Mouse (Mus musculus) kidney, adult 11 months (tissue): ENCODE data around the gene Guca1a.
"Not testable (repeated sequence)": the region's sequence is repeated elsewhere in the genome, so short reads cannot be mapped to it uniquely, and the experiment has no call there.

ENCODE experiments used
- DNase-seq: peaks from one replicate; pipeline ENCODE4 v3.0.0; 2022

The Guca1a gene

GRCm38 (mm10) chr17:47409897-47410861 lies 9.8 kb upstream of the Guca1a start:
- not testable (repeated sequence) for DNase-seq

- peak; percentile 35 for DNase-seq
Observed at GRCm38 (mm10) chr17:47408558-47408898, 8.1 kb upstream of the Guca1a start.

DNA sequence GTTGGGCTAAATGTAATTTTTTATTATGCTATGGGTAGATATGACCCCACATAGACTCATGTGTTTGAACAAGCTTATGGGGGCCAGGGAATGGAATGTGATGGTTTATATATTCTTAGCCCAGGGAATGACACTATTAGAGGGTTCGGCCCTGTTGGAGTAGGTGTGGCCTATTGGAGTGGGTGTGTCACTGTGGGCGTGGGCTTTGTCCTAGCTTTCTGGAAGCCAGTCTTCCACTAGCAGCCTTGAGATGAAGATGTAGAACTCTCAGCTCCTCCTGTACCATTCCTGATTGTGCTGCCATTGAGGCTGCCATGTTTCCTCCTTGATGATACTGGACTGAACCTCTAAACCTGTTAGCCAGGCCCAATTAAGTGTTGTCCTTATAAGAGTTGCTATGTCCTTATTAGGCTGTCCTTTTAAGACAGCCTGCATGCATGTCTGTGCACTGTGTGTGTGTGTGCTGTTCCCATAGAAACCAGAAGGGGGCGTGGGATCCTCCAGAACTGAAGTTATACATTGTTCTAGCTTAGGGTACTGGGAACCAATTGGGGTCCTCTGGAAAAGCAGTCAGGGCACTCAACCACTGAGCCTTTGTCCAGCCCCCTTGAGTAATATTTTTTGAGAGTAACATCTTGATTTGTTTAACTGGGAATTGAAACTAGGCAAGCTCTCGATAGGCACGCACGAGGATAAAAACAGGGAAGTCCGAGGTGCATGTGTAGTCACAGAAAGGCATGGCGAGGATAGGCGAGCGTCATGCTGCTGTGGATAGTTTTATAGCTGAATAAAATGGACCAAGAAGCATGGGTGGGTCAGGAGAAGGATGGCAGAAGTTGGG lies 7.6 kb upstream of the Guca1a start:
- no peak for DNase-seq

DNA sequence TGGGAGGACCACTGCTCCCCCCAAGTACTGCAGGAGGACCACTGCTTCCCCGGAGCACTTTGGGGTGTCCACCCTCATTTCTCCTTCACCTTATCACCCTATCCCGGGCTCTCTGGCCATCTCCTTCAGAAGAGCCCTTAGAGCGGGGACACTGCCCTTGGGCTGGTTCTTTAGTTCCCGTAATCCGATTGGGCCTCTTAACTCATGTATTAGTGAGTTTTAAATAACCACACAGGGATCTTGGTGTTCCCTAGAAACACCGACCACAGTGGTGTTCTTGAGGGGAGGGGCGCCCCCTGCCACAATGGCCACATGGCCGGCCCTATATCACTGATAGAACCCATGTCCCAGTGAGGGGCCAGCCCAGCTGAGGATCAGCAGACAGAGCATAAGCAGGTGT lies 1.3 kb downstream of the Guca1a start:
- DNase-seq, result no peak

DNA sequence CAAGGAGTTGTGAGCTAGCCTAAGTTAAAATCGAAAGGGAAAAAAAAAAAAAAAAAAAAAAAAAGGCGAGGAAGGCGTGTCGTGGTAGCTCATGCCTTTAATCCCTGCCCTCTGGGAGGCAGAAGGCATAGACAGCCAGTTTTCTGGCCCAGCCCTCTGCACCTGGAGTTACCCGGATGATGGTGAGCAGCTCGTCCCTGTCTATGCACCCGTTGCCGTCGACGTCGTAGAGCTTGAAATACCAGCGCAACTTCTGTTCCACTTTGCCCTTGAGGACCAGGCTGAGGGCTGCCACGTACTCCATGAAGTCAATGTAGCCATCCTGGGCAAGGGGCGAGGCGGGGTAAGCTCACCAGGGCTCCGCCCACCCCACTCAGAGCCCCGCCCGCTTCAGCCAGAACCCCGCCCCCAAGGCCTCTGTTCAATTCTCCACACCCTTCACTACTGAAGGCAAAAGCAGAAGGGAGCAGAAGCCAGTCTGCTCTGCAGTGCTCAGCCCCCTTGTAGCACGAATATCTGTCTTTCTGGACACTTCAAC lies 4.9 kb downstream of the Guca1a start:
- peak; percentile 67 for DNase-seq

GRCm38 (mm10) chr17:47394223-47394869 lies 6.0 kb downstream of the Guca1a start:
- peak; percentile 20 for DNase-seq

- DNase-seq, result peak; percentile 42
Observed at GRCm38 (mm10) chr17:47386649-47387048, 13.7 kb downstream of the Guca1a start.

GRCm38 (mm10) chr17:47385145-47385544 lies 15.2 kb downstream of the Guca1a start, which contains the start of gene Guca1b:
Gene Guca1b (plus strand): TSS chr17:47385393.
- DNase-seq, result no peak

GRCm38 (mm10) chr17:47384064-47384463 lies 16.3 kb downstream of the Guca1a start:
- DNase-seq, result no peak

DNA sequence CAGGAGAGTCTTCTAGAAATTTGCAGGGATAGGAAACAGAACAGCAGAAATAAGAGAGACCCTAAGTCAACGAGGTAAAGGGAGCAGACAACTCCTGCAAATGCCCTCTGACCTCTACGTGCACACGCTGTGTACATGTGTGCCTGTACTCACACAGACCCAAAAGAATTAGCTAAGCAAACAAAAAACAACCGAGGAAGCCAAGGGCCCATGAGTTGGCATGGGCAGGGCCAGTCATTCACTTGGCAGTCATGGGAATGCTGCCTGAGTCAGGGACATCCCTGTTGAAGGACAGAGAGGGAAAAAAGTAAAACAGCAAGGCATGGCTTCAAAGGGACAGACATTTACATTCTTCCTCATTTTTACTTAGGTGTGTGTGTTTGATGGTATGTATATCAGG lies 17.1 kb downstream of the Guca1a start:
- no peak for DNase-seq

DNA sequence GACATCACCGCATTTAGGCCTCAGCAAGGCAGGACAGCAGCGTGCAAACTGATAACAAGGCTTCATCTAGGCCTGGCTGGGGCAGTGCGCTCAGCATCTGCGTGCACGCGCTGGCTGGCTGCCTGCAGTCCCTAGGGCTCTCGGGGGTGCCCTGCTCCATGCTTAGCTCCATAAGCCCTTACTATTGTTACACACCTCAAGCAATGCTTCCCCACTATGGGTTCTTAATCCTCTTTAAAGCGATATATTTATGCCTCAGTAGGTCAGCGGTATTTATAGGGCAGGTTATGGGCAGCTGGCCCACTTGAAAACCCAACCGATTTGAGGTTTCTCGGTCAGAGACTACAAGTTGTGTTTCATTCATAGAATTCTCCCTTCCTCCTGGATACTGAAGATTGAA lies 18.5 kb downstream of the Guca1a start:
- no peak for DNase-seq

GRCm38 (mm10) chr17:47378133-47378532 lies 22.3 kb downstream of the Guca1a start:
- no peak for DNase-seq

GRCm38 (mm10) chr17:47376779-47377280 lies 23.6 kb downstream of the Guca1a start:
- no peak for DNase-seq

DNA sequence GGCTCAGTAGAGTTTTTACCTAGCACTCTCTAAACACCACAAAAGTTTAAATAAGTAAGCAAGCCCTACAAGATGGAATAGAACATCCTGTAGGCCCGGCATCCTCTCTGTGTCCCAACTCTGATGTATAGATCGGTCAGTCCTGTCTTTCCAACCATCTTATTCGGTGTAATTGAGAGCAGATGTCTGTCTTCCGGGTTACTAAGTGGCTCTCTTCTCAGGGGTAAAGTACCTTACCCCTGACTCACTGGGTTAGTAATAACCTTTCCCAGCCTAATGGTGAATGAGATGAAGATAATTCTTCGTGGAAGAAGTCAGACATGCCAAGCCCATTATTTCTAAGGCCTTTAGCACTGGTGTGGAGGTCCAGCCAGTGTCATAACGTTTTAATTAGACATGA lies 26.4 kb downstream of the Guca1a start:
- no peak for DNase-seq

DNA sequence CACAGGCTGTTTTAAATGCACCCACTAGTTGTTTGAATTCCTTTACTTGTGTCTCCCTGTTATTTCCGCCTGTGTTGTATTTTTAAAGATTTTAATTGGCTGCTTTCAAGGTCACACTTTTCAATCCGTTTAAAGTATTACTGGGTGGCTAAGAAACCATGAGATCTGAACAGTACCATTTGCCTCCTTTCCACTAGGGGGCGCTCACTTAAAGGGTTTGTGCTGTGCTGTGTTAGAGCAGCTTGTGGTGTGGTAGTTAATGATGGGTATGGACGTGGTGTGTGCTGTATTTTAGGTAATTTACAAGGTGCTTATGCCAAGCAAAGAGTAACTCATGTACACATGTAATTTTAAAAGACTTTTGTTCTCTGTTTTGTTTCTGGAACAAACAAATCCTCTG lies 28.9 kb downstream of the Guca1a start:
- peak; percentile 65 for DNase-seq

GRCm38 (mm10) chr17:47369087-47369443 lies 31.3 kb downstream of the Guca1a start:
- peak; percentile 20 for DNase-seq

DNA sequence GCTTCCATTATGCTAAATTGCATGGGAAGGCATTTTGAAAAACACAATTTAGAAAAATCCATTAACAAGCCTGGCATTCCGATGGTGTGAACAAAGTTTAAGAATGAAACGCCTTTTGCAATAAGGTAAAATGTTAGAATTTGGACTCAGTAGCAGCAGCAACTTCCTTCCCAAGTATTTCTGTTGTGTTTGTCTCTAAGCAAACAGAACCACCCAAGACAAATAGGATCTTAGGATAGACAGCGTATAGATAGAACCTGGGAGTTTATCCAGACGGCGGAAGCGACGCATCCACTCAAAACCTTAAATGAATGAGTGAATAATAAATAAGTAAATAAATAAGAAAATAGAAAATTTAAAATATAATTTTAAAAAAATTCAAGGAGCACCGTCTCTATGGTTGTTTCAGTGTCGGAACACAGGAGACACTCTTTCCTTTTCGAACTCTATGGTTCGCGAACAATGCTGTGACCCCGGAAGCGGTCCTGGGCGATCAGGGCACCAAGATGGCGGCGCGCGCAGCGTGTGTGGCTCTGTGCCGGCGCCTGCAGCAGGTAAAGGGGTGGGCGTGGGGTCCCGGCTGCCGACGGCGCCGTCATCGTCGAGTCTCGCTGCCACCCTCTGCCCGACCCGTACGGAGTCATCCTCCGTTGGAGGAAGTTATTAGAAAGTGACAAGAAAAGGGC lies 31.8 kb downstream of the Guca1a start, which contains the start of gene Mrps10:
Gene Mrps10, plus strand, starts transcription at position 487 of the 686 bp plus-strand sequence.
- peak; percentile 80 for DNase-seq

DNA sequence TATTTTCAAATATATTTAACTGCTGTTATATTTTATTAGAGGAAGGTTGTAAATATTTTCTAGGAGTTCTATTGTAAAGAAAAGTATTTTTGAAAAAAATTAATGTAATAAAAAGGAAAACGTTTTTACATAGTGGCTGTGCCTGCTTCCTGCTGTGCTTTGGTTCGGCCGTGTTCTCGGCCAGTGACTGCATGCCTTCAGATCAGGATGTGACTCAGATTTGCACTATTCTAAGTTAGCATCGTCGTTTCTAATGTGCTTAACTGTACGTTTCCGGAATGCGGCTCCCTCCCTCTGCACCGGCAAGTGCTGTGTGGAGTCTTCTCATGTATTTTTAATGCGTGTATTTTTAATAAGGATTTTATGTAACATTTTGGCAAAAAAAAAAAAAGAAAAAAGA lies 39.0 kb downstream of the Guca1a start:
- no peak for DNase-seq

- DNase-seq, result peak; percentile 27
Observed at GRCm38 (mm10) chr17:47359964-47360363, 40.4 kb downstream of the Guca1a start.

DNA sequence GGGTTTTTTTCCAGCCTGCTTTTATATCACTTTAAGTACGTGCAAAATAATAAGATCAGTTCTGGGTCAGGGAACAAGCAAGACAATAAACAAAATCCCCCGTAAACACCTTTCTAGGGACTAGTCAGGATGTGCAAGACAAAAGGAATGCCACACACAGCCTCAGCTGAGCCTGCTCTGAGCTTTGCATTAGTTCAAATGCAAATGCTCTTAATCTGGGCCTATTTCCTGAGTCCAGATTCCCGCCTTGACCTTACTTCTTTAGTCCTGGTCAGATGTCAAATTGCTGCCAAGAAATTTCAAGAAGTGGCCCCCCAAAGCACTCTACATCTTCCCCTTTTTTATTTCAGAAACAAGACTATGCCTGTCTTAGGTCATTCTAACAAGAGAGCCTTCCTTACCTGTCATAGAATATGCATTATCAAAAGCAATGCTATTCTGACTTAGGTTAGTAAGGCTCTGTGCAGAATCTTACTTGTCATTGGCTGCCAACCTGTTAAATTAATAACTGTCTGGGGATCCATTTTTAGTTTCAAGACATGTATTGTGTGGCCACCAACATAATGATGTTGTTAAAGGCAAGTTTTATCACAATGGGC lies 50.6 kb downstream of the Guca1a start:
- no peak for DNase-seq
